Mouse (Mus musculus) ES-E14 (cell line): ENCODE results near the gene Ptpn7.

Experiments used
- CHD2 ChIP-seq: IDR thresholded peaks from 2 replicates; pipeline ENCODE4 v1.6.1; 2014; ENCODE audit warnings: mild to moderate bottlenecking, low read depth, low read length, inconsistent platforms
- MAFK ChIP-seq: IDR thresholded peaks from 2 replicates; pipeline ENCODE4 v1.6.1; 2014; ENCODE audit warnings: mild to moderate bottlenecking, low read depth, low read length, inconsistent platforms; ENCODE audit not compliant: insufficient read depth
- ZNF384 ChIP-seq: IDR thresholded peaks from 2 replicates; pipeline ENCODE4 v1.6.1; 2012; ENCODE audit warnings: low read depth, low read length, inconsistent platforms

- TF ChIP-seq CHD2, result no peak
- TF ChIP-seq MAFK, result no peak
- no peak for TF ChIP-seq ZNF384
Observed at GRCm38 (mm10) chr1:135154411-135154959, 22.0 kb downstream of the Ptpn7 start.
